Mouse (Mus musculus) heart, adult 2 months (tissue): Measurements from ENCODE around the gene Lpar2. TPM values are rescaled to one million over a fixed set of nuclear protein-coding genes. Genes with fewer than 3 reads are reported as not detected.

ENCODE experiments used
- DNase-seq, 2 experiments: peaks; one replicate each; pipeline ENCODE4 v3.0.0; 2021
- H3K27ac ChIP-seq: fragments of 200-600 bp; 2 replicates; pipeline ENCODE4 v1.8.1; 2022
- H3K27me3 ChIP-seq: fragments of 200-500 bp; 2 replicates; pipeline ENCODE4 v1.6.1; 2012; ENCODE audit warnings: mild to moderate bottlenecking, low read length, inconsistent platforms, mixed read lengths; ENCODE audit not compliant: control insufficient read depth, insufficient read depth
- H3K36me3 ChIP-seq: fragments of 200-500 bp; 2 replicates; pipeline ENCODE4 v1.6.1; 2012; ENCODE audit warnings: low read length, inconsistent platforms; ENCODE audit not compliant: control insufficient read depth, insufficient read depth
- H3K4me1 ChIP-seq: fragments of 200-500 bp; 2 replicates; pipeline ENCODE4 v1.6.1; 2011; ENCODE audit warnings: low read length; ENCODE audit not compliant: control insufficient read depth, insufficient read depth
- H3K4me3 ChIP-seq: fragments of 200-600 bp; 2 replicates; pipeline ENCODE4 v1.8.1; 2022
- H3K79me2 ChIP-seq: fragments of 200-500 bp; replicated peaks from 2 replicates; pipeline ENCODE4 v1.6.1; 2012; ENCODE audit warnings: mild to moderate bottlenecking, inconsistent platforms, low read length, moderate library complexity, mixed read lengths; ENCODE audit not compliant: control insufficient read depth, insufficient read depth
- H3K9ac ChIP-seq: fragments of 200-500 bp; 2 replicates; pipeline ENCODE4 v1.6.1; 2012; ENCODE audit warnings: low read depth, mild to moderate bottlenecking, control low read depth, inconsistent platforms, low read length, mixed read lengths
- CTCF ChIP-seq: fragments of 200-600 bp; IDR thresholded peaks from 2 replicates; pipeline ENCODE4 v1.8.1; 2022; ENCODE audit warnings: antibody characterized with exemption, mild to moderate bottlenecking, moderate library complexity
- EP300 ChIP-seq: fragments of 200-500 bp; IDR thresholded peaks from 2 replicates; pipeline ENCODE4 v1.6.1; 2011; ENCODE audit warnings: low read depth, low read length, control low read depth; ENCODE audit not compliant: insufficient read depth
- POLR2A ChIP-seq: fragments of 200-500 bp; IDR thresholded peaks from 2 replicates; pipeline ENCODE4 v1.6.1; 2011; ENCODE audit warnings: mild to moderate bottlenecking, low read depth, low read length, control low read depth; ENCODE audit not compliant: insufficient read depth
- WGBS: fragments of 180-500 bp; shearing (Covaris S2); methylation state at CpG from one replicate; pipeline ENCODE4 v1.1.7; 2018; 5-methylcytosine and 5-hydroxymethylcytosine counted together
- intact Hi-C: fragments of 180-260 bp; cut with DNase I; formaldehyde crosslinking; loops from one replicate; pipeline ENCODE4 v1.15.1; 2025
- polyA plus RNA-seq: library from polyadenylated mRNA; depleted of rRNA; stranded (reverse); fragments of >200 nt; gene quantifications from 2 replicates; pipeline ENCODE4 v1.2.3, GENCODE M21; 2012
- total RNA-seq, 2 experiments: library from RNA; stranded (reverse); gene quantifications; 2 replicates each; pipeline ENCODE4 v1.2.3; 2021

Gene Lpar2
- total and polyA plus RNA-seq, 3 experiments, result 0.18 to 0.53 (median 0.25) TPM

- WGBS, result under 1% methylated on average over 14 of the region's 22 CpGs
- Histone ChIP-seq H3K4me3 (no peak overlapping the region), H3K36me3 (no peaks in the 10 kb centered on the region), H3K27ac (no peak overlapping the region), H3K4me1 (peaks cover 2% of the 10 kb centered on the region; the same call in 1 of the 2 replicates), H3K9ac (peak overlapping the region; percentile 56), H3K79me2 (no peaks in the 10 kb centered on the region), H3K27me3 (no peaks in the 10 kb centered on the region)
- DNase-seq, result no peak
- intact Hi-C loops, result no loop called here
- no peak for TF ChIP-seq EP300
- TF ChIP-seq POLR2A, result no peak
- no peak for TF ChIP-seq CTCF
Measured at GRCm38 (mm10) chr8:69821971-69822385, 251 bp upstream of the Lpar2 start.

GRCm38 (mm10) chr8:69826371-69826770 is 4.1 kb downstream of the Lpar2 start:
- no peak overlapping the region for H3K4me3 ChIP-seq
- intact Hi-C loops, result no loop called here
- H3K4me1 ChIP-seq, result peaks cover 2% of the 10 kb centered on the region; the same call in 1 of the 2 replicates
- TF ChIP-seq EP300 (no peak), CTCF (no peak), POLR2A (no peak)
- no peaks in the 10 kb centered on the region for H3K36me3 ChIP-seq
- no peak overlapping the region for H3K9ac ChIP-seq
- H3K79me2 ChIP-seq, result no peaks in the 10 kb centered on the region
- 92% methylated on average over 12 of the region's 12 CpGs for WGBS
- no peak overlapping the region for H3K27ac ChIP-seq
- DNase-seq, result no peak
- H3K27me3 ChIP-seq, result no peaks in the 10 kb centered on the region

GRCm38 (mm10) chr8:69832298-69832853 is 10.1 kb downstream of the Lpar2 start, which contains the start of gene Pbx4:
Pbx4 (plus strand) TSS chr8:69832491.
- TF ChIP-seq CTCF (peak; percentile 33), EP300 (no peak)
- intact Hi-C loops, result no loop called here
- WGBS, result 1% methylated on average over 38 of the region's 38 CpGs

GRCm38 (mm10) chr8:69837057-69837682 is 14.9 kb downstream of the Lpar2 start:
- Histone ChIP-seq H3K27me3 (no peaks in the 10 kb centered on the region), H3K79me2 (no peaks in the 10 kb centered on the region), H3K4me3 (no peak overlapping the region), H3K27ac (no peak overlapping the region), H3K36me3 (no peaks in the 10 kb centered on the region), H3K9ac (no peak overlapping the region), H3K4me1 (no peaks in the 10 kb centered on the region; the same call in 1 of the 2 replicates)
- DNase-seq, result no peak
- WGBS, result 75% methylated on average over 8 of the region's 8 CpGs
- TF ChIP-seq POLR2A (no peak), CTCF (no peak), EP300 (no peak)
- intact Hi-C loops, result no loop called here

More at GRCm38 (mm10) chr8:69832298-69832853, 10.1 kb downstream of the Lpar2 start, which contains the start of gene Pbx4:
- Histone ChIP-seq H3K36me3 (no peaks in the 10 kb centered on the region), H3K4me1 (peaks cover 1% of the 10 kb centered on the region; the same call in 1 of the 2 replicates), H3K27ac (no peak within 1 kb of the TSS), H3K79me2 (no peaks in the 10 kb centered on the region), H3K4me3 (peak within 1 kb of the TSS; percentile 47), H3K27me3 (no peaks in the 10 kb centered on the region), H3K9ac (peak within 1 kb of the TSS; percentile 41)
- DNase-seq, result peak; percentile 78 to 88

GRCm38 (mm10) chr8:69847167-69848065 is 25.2 kb downstream of the Lpar2 start:
- TF ChIP-seq CTCF (no peak), POLR2A (no peak), EP300 (no peak)
- H3K27ac ChIP-seq, result no peak overlapping the region
- intact Hi-C loops, result no loop called here

GRCm38 (mm10) chr8:69848951-69849350 is 26.7 kb downstream of the Lpar2 start:
- no peak for TF ChIP-seq POLR2A
- no peak for TF ChIP-seq CTCF
- no peaks in the 10 kb centered on the region for H3K79me2 ChIP-seq
- H3K36me3 ChIP-seq, result no peaks in the 10 kb centered on the region
- no peaks in the 10 kb centered on the region for H3K27me3 ChIP-seq
- no peak overlapping the region for H3K4me3 ChIP-seq
- no peak overlapping the region for H3K9ac ChIP-seq
- peak in 1 of 2 experiments; percentile 66 for DNase-seq
- H3K4me1 ChIP-seq, result peaks cover 3% of the 10 kb centered on the region
- 34% methylated on average over 8 of the region's 8 CpGs for WGBS
- no peak overlapping the region for H3K27ac ChIP-seq
- intact Hi-C loops, result no loop called here

More at GRCm38 (mm10) chr8:69847167-69848065, 25.2 kb downstream of the Lpar2 start:
- no peak for DNase-seq
- 67% methylated on average over 3 of the region's 3 CpGs for WGBS
- Histone ChIP-seq H3K4me3 (no peak overlapping the region), H3K4me1 (peaks cover 3% of the 10 kb centered on the region), H3K79me2 (no peaks in the 10 kb centered on the region), H3K36me3 (no peaks in the 10 kb centered on the region), H3K9ac (no peak overlapping the region), H3K27me3 (no peaks in the 10 kb centered on the region)
